Mouse (Mus musculus): ENCODE data around the gene Gab2. TPM values are rescaled to one million over a fixed set of nuclear protein-coding genes. Genes with fewer than 3 reads are reported as not detected.

The Gab2 gene
- polyA plus RNA-seq, 1 experiment = 9.6 TPM

- H3K79me2 ChIP-seq (ENCODE audit: control insufficient read depth, insufficient read depth) = no peaks in the 10 kb centered on the region
- TF ChIP-seq MYOD1 (IDR thresholded peaks at IDR 0.05; ENCODE audit: control insufficient read depth in 1 of 3, insufficient read length in 2 of 3, low read depth in 2 of 3) (no peak), MAX (IDR thresholded peaks at IDR 0.05; ENCODE audit: low read depth) (no peak), CEBPB (IDR thresholded peaks at IDR 0.05; ENCODE audit: insufficient read depth, poor library complexity, severe bottlenecking) (no peak), SRF (IDR thresholded peaks at IDR 0.05; ENCODE audit: control insufficient read depth, insufficient read length, low read depth) (no peak), POLR2A (IDR thresholded peaks at IDR 0.05; ENCODE audit: insufficient read length, low read depth) (no peak)
- H3K4me3 ChIP-seq = no peak overlapping the region
- no peaks in the 10 kb centered on the region for H3K27me3 ChIP-seq (ENCODE audit: control insufficient read depth, insufficient read depth, insufficient read length)
- H3K36me3 ChIP-seq (ENCODE audit: control insufficient read depth, insufficient read depth) = no peaks in the 10 kb centered on the region
- H3K4me2 ChIP-seq (ENCODE audit: low read depth) = no peak overlapping the region
- no peak overlapping the region for H3ac ChIP-seq (ENCODE audit: control insufficient read depth, insufficient read length)
These were observed 244.0 kb downstream of the Gab2 start for GRCm38 (mm10) chr7:97325156-97325985.

GRCm38 (mm10) chr7:97327376-97327775, 246.0 kb downstream of the Gab2 start:
- H3K4me2 ChIP-seq (ENCODE audit: low read depth) = no peak overlapping the region
- no peak overlapping the region for H3K4me3 ChIP-seq
- TF ChIP-seq CEBPB (IDR thresholded peaks at IDR 0.05; ENCODE audit: insufficient read depth, poor library complexity, severe bottlenecking) = no peak
- no peak for TF ChIP-seq POLR2AphosphoS2 (IDR thresholded peaks at IDR 0.05; ENCODE audit: insufficient read length, low read depth)
- no peak for TF ChIP-seq TCF12 (IDR thresholded peaks at IDR 0.05; ENCODE audit: insufficient read depth, poor library complexity, severe bottlenecking)
- no peak for TF ChIP-seq MYOG (IDR thresholded peaks at IDR 0.05; ENCODE audit: control insufficient read depth in 1 of 3, insufficient read depth in 1 of 3, insufficient read length in 2 of 3, low read depth in 2 of 3)
- TF ChIP-seq MAX (IDR thresholded peaks at IDR 0.05; ENCODE audit: low read depth) = no peak
- no peak for TF ChIP-seq POLR2A (IDR thresholded peaks at IDR 0.05; ENCODE audit: insufficient read length, low read depth)
- TF ChIP-seq SRF (IDR thresholded peaks at IDR 0.05; ENCODE audit: control insufficient read depth, insufficient read length, low read depth) = no peak
- TF ChIP-seq E2F4 (IDR thresholded peaks at IDR 0.05; ENCODE audit: insufficient read depth) = no peak
- no peak for TF ChIP-seq USF1 (IDR thresholded peaks at IDR 0.05; ENCODE audit: low read depth)
- no peak for TF ChIP-seq REST (IDR thresholded peaks at IDR 0.05; ENCODE audit: insufficient read depth, insufficient read length)
- TF ChIP-seq TCF3 (IDR thresholded peaks at IDR 0.05; ENCODE audit: insufficient read length, low read depth) = no peak
- no peak for TF ChIP-seq MYOD1 (IDR thresholded peaks at IDR 0.05; ENCODE audit: control insufficient read depth in 1 of 3, insufficient read length in 2 of 3, low read depth in 2 of 3)
- H3ac ChIP-seq (ENCODE audit: control insufficient read depth, insufficient read length) = no peak overlapping the region
- no peaks in the 10 kb centered on the region for H3K27me3 ChIP-seq (ENCODE audit: control insufficient read depth, insufficient read depth, insufficient read length)
- no peaks in the 10 kb centered on the region for H3K79me2 ChIP-seq (ENCODE audit: control insufficient read depth, insufficient read depth)
- H3K36me3 ChIP-seq (ENCODE audit: control insufficient read depth, insufficient read depth) = no peaks in the 10 kb centered on the region

GRCm38 (mm10) chr7:97328891-97329588, 247.7 kb downstream of the Gab2 start:
- Histone ChIP-seq H3K79me2 (ENCODE audit: control insufficient read depth, insufficient read depth) (no peaks in the 10 kb centered on the region), H3K4me2 (ENCODE audit: low read depth) (no peak overlapping the region), H3K4me3 (no peak overlapping the region), H3K36me3 (ENCODE audit: control insufficient read depth, insufficient read depth) (no peaks in the 10 kb centered on the region), H3ac (ENCODE audit: control insufficient read depth, insufficient read length) (no peak overlapping the region), H3K27me3 (ENCODE audit: control insufficient read depth, insufficient read depth, insufficient read length) (no peaks in the 10 kb centered on the region)
- no peak for TF ChIP-seq CEBPB (IDR thresholded peaks at IDR 0.05; ENCODE audit: insufficient read depth, poor library complexity, severe bottlenecking)
- no peak for TF ChIP-seq TCF12 (IDR thresholded peaks at IDR 0.05; ENCODE audit: insufficient read depth, poor library complexity, severe bottlenecking)
- TF ChIP-seq MYOG (IDR thresholded peaks at IDR 0.05; ENCODE audit: control insufficient read depth in 1 of 3, insufficient read depth in 1 of 3, insufficient read length in 2 of 3, low read depth in 2 of 3) = no peak
- no peak for TF ChIP-seq MAX (IDR thresholded peaks at IDR 0.05; ENCODE audit: low read depth)
- no peak for TF ChIP-seq TCF3 (IDR thresholded peaks at IDR 0.05; ENCODE audit: insufficient read length, low read depth)
- TF ChIP-seq POLR2AphosphoS2 (IDR thresholded peaks at IDR 0.05; ENCODE audit: insufficient read length, low read depth) = no peak
- TF ChIP-seq REST (IDR thresholded peaks at IDR 0.05; ENCODE audit: insufficient read depth, insufficient read length) = no peak
- no peak for TF ChIP-seq SRF (IDR thresholded peaks at IDR 0.05; ENCODE audit: control insufficient read depth, insufficient read length, low read depth)
- no peak for TF ChIP-seq MYOD1 (IDR thresholded peaks at IDR 0.05; ENCODE audit: control insufficient read depth in 1 of 3, insufficient read length in 2 of 3, low read depth in 2 of 3)

GRCm38 (mm10) chr7:97329676-97330075, 248.3 kb downstream of the Gab2 start:
- TF ChIP-seq MYOD1 (IDR thresholded peaks at IDR 0.05; ENCODE audit: control insufficient read depth in 1 of 3, insufficient read length in 2 of 3, low read depth in 2 of 3) (no peak), CEBPB (IDR thresholded peaks at IDR 0.05; ENCODE audit: insufficient read depth, poor library complexity, severe bottlenecking) (no peak), MAX (IDR thresholded peaks at IDR 0.05; ENCODE audit: low read depth) (no peak), REST (IDR thresholded peaks at IDR 0.05; ENCODE audit: insufficient read depth, insufficient read length) (no peak), POLR2A (IDR thresholded peaks at IDR 0.05; ENCODE audit: insufficient read length, low read depth) (no peak), USF1 (IDR thresholded peaks at IDR 0.05; ENCODE audit: low read depth) (no peak), E2F4 (IDR thresholded peaks at IDR 0.05; ENCODE audit: insufficient read depth) (no peak), TCF3 (IDR thresholded peaks at IDR 0.05; ENCODE audit: insufficient read length, low read depth) (no peak), TCF12 (IDR thresholded peaks at IDR 0.05; ENCODE audit: insufficient read depth, poor library complexity, severe bottlenecking) (no peak), POLR2AphosphoS2 (IDR thresholded peaks at IDR 0.05; ENCODE audit: insufficient read length, low read depth) (no peak), SRF (IDR thresholded peaks at IDR 0.05; ENCODE audit: control insufficient read depth, insufficient read length, low read depth) (no peak), MYOG (IDR thresholded peaks at IDR 0.05; ENCODE audit: control insufficient read depth in 1 of 3, insufficient read depth in 1 of 3, insufficient read length in 2 of 3, low read depth in 2 of 3) (no peak)
- Histone ChIP-seq H3ac (ENCODE audit: control insufficient read depth, insufficient read length) (no peak overlapping the region), H3K27me3 (ENCODE audit: control insufficient read depth, insufficient read depth, insufficient read length) (no peaks in the 10 kb centered on the region), H3K4me3 (no peak overlapping the region), H3K4me2 (ENCODE audit: low read depth) (no peak overlapping the region), H3K36me3 (ENCODE audit: control insufficient read depth, insufficient read depth) (no peaks in the 10 kb centered on the region), H3K79me2 (ENCODE audit: control insufficient read depth, insufficient read depth) (no peaks in the 10 kb centered on the region)

Data from myocyte (in vitro differentiated cells).